ENCODE assay signal across 11 mouse cellular contexts in genomic region chr1:131110525-131111106, GRCm38 (mm10). TPM values are rescaled to one million over a fixed set of nuclear protein-coding genes. Genes with fewer than 3 reads are reported as not detected.
DNase-seq lines count a peak whose midpoint lies in the region; ATAC-seq and TF ChIP-seq lines count a peak whose summit lies in the region.
"Had no signal": no experiment of that assay in that cellular context is flagged by ENCODE, and none has a peak within 500 bp of the region (broad histone marks: within the 10 kb centered on the region; RNA-seq: fewer than 3 reads in every experiment).

No protein-coding gene starts in this region.

- H3K36me3 ChIP-seq in heart, adult 2 months (ENCODE audit: control insufficient read depth, insufficient read depth, low read length), result peaks cover 2% of the 10 kb centered on the region; the same call in 1 of the 2 replicates
- no peaks in the 10 kb centered on the region for H3K36me3 ChIP-seq in forebrain, postnatal 0 days (ENCODE audit: insufficient read depth)
- H3K36me3 ChIP-seq: hindbrain, embryonic 15.5 days had no signal

- no peak for ATAC-seq in forebrain, postnatal 0 days

- TF ChIP-seq EP300 in heart, adult 2 months (IDR thresholded peaks at IDR 0.05; ENCODE audit: insufficient read depth, low read depth, low read length), result no peak

- no peak overlapping the region for H3K4me2 ChIP-seq in forebrain, postnatal 0 days (ENCODE audit: low read depth)
- H3K4me2 ChIP-seq: hindbrain, embryonic 15.5 days had no signal

- no peak overlapping the region for H3K4me3 ChIP-seq in heart, adult 2 months
- H3K4me3 ChIP-seq in forebrain, postnatal 0 days (ENCODE audit: low read depth, low read length), result no peak overlapping the region
- H3K4me3 ChIP-seq: hindbrain, embryonic 15.5 days had no signal

- H3K27me3 ChIP-seq in heart, adult 2 months (ENCODE audit: control insufficient read depth, insufficient read depth, low read length), result no peaks in the 10 kb centered on the region
- H3K27me3 ChIP-seq in forebrain, postnatal 0 days (ENCODE audit: insufficient read depth, low read length), result no peaks in the 10 kb centered on the region
- H3K27me3 ChIP-seq: hindbrain, embryonic 15.5 days had no signal

- DNase-seq in gastrocnemius, postnatal 14 days, result peak; percentile 40
- DNase-seq in gastrocnemius, postnatal 10 days, result no peak
- peak; percentile 65 to 71 for DNase-seq in B cell, adult 2 months
- peak; percentile 33 to 56 for DNase-seq in heart, adult 2 months
- peak; percentile 55 for DNase-seq in lung, postnatal 14 days
- no peak for DNase-seq in embryo, embryonic 11 days
- DNase-seq in forebrain, postnatal 0 days, result no peak
- no peak for DNase-seq in urinary bladder, postnatal 10 days (ENCODE audit: low spot score)
- DNase-seq: cerebellum, postnatal 14 days had no signal

- WGBS in heart, adult 2 months, result 24% methylated on average over 12 of the region's 12 CpGs
- WGBS in forebrain, postnatal 0 days, result 73% methylated on average over 12 of the region's 12 CpGs

- peaks cover 5% of the 10 kb centered on the region for H3K4me1 ChIP-seq in heart, adult 2 months (ENCODE audit: control insufficient read depth, insufficient read depth, low read length)
- H3K4me1 ChIP-seq in forebrain, postnatal 0 days (ENCODE audit: insufficient read depth), result no peaks in the 10 kb centered on the region
- H3K4me1 ChIP-seq: hindbrain, embryonic 15.5 days had no signal

- no peak overlapping the region for H3K9ac ChIP-seq in heart, adult 2 months (ENCODE audit: low read depth, low read length)
- no peak overlapping the region for H3K9ac ChIP-seq in forebrain, postnatal 0 days
- H3K9ac ChIP-seq: hindbrain, embryonic 15.5 days; liver, embryonic 14.5 days had no signal

- intact Hi-C loops in gastrocnemius, postnatal 14 days (cut with DNase I; ENCODE audit: low total_unique reads), result no loop called here
- intact Hi-C loops in heart, adult 2 months (cut with DNase I), result no loop called here

- H3K27ac ChIP-seq in heart, adult 2 months, result peak overlapping the region; percentile 53
- no peak overlapping the region for H3K27ac ChIP-seq in forebrain, postnatal 0 days (ENCODE audit: low read depth, low read length)
- H3K27ac ChIP-seq: hindbrain, embryonic 15.5 days; liver, embryonic 14.5 days had no signal

- H3K9me3 ChIP-seq in forebrain, postnatal 0 days (ENCODE audit: low read length), result no peaks in the 10 kb centered on the region
- H3K9me3 ChIP-seq: hindbrain, embryonic 15.5 days had no signal

- TF ChIP-seq POLR2A in heart, adult 2 months (IDR thresholded peaks at IDR 0.05; ENCODE audit: insufficient read depth, low read depth, low read length), result no peak

- no peak for TF ChIP-seq CTCF in heart, adult 2 months (IDR thresholded peaks at IDR 0.05)
- no peak for TF ChIP-seq CTCF in forebrain, postnatal 0 days (IDR thresholded peaks at IDR 0.05; ENCODE audit: low read depth)

- H3K79me2 ChIP-seq in heart, adult 2 months (replicated peaks; ENCODE audit: control insufficient read depth, insufficient read depth, low read length), result no peaks in the 10 kb centered on the region

RNA-seq across cellular contexts. Expression of gene Mapkapk2, which starts 13.0 kb away (rescaled TPM):
- 100 to 1,000 TPM; 151 to 154 TPM for total RNA-seq in gastrocnemius, postnatal 14 days (2021)
- 100 to 1,000 TPM; 171 to 177 TPM for total RNA-seq in gastrocnemius, postnatal 10 days (2021)
- total RNA-seq in heart, adult 2 months (2021), result 100 to 1,000 TPM; 283 to 363 TPM
- polyA plus RNA-seq in heart, adult 2 months (2012; rRNA removed), result 196 and 305 TPM in 2 replicates
- 47.9 and 57.3 TPM in 2 replicates for total RNA-seq in forebrain, postnatal 0 days (2014; rRNA removed)
- polyA plus RNA-seq in forebrain, postnatal 0 days (2015; fragmentation: Nextera tagmentation; extraction: Ambion mirVana), result 18.0 and 18.3 TPM in 2 replicates

RNA-seq across cellular contexts. Expression of gene Dyrk3, which starts 27.5 kb away (rescaled TPM):
- under 1 TPM; 0.07 to 0.14 TPM for total RNA-seq in gastrocnemius, postnatal 14 days (2021)
- total RNA-seq in gastrocnemius, postnatal 10 days (2021), result under 1 TPM; 0.12 to 0.14 TPM
- total RNA-seq in heart, adult 2 months (2021), result under 1 TPM; 0.48 to 0.70 TPM
- 0.16 and 0.32 TPM in 2 replicates for polyA plus RNA-seq in heart, adult 2 months (2012; rRNA removed)
- total RNA-seq in forebrain, postnatal 0 days (2014; rRNA removed), result 14.3 and 16.9 TPM in 2 replicates
- 17.7 and 19.1 TPM in 2 replicates for polyA plus RNA-seq in forebrain, postnatal 0 days (2015; fragmentation: Nextera tagmentation; extraction: Ambion mirVana)

RNA-seq across cellular contexts. Expression of gene Eif2d, which starts 42.4 kb away (rescaled TPM):
- total RNA-seq in gastrocnemius, postnatal 14 days (2021), result 10 to 100 TPM; 23.1 to 26.1 TPM
- 10 to 100 TPM; 24.4 to 26.4 TPM for total RNA-seq in gastrocnemius, postnatal 10 days (2021)
- 10 to 100 TPM; 34.7 to 37.1 TPM for total RNA-seq in heart, adult 2 months (2021)
- 25.8 and 35.3 TPM in 2 replicates for polyA plus RNA-seq in heart, adult 2 months (2012; rRNA removed)
- 38.5 and 41.6 TPM in 2 replicates for total RNA-seq in forebrain, postnatal 0 days (2014; rRNA removed)
- 49.3 and 49.8 TPM in 2 replicates for polyA plus RNA-seq in forebrain, postnatal 0 days (2015; fragmentation: Nextera tagmentation; extraction: Ambion mirVana)

Comparison
In these comparisons a context has a peak if more than half of its experiments do, and no peak if none do; other contexts are left out.
1. DNase-seq: peak in gastrocnemius, postnatal 14 days (single experiment), B cell, adult 2 months (2 of 2), heart, adult 2 months (2 of 2) and lung, postnatal 14 days (single experiment); none in gastrocnemius, postnatal 10 days (single experiment), embryo, embryonic 11 days (single experiment), forebrain, postnatal 0 days (single experiment) and urinary bladder, postnatal 10 days (single experiment).